Mouse (Mus musculus): ENCODE results near the gene Tmem234.

DNA sequence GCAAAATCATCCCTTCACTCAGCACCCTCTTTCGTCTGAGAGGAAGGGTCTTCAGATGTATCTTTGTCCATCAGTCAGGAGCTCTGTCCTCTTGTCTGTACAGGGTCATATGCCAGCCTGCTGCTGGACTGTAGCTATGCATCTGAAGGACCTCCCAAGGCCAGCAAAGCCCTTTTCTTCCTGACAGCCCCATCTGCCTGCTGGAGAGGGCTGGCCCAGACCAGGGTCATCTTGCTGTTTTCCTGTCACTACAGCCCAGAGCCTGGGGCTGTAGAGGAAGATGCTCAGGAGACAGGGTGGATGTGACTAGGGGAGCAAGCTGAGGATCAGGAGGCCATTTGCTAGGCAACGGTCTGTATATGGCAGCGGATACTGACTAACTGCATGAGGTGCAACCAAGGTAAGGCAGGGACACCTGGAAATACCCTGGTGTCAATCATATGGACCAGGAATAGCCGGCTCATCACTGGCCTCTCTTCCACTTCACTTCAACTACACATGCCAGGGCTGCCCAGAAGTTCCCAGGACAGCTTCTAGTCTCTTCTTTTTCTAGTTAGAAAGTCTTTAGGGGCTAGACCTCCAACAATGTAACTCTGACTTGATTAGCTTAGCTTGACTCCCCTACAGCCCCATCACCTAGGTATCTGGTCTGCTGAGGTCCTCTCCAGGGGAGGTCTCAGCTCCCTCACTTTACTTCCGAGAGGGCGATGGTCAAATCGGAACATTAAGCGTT is 22.5 kb downstream of the Tmem234 start:
- TF ChIP-seq CTCF (IDR thresholded peaks at IDR 0.05; ENCODE audit: low read depth) = no peak
- no peak for TF ChIP-seq EP300 (IDR thresholded peaks at IDR 0.05; ENCODE audit: low read depth)

Data from liver, embryonic 14.5 days (tissue).